Mouse (Mus musculus) erythroblast, adult 5-6 weeks (primary cell): ENCODE measurements around the gene Cyfip2. TPM values are rescaled to one million over a fixed set of nuclear protein-coding genes. Genes with fewer than 3 reads are reported as not detected.
"Not testable (repeated sequence)": the region's sequence is repeated elsewhere in the genome, so short reads cannot be mapped to it uniquely, and the experiment has no call there.

Experiments used
- ATAC-seq: replicated peaks from 2 replicates; pipeline ENCODE4 v1.8.0; 2016; ENCODE audit warnings: moderate number of reproducible peaks, mild to moderate bottlenecking, moderate TSS enrichment, inconsistent platforms; ENCODE audit not compliant: poor library complexity, low FRiP score, severe bottlenecking
- total RNA-seq, 2 experiments: library from RNA; stranded (forward) in 1 of 2; stranded (reverse) in 1 of 2; fragments of 150-400 nt in 1 of 2; fragments of 200-764, 138-1000 nt in 1 of 2; gene quantifications; 2 replicates each; pipeline versions ENCODE4 v1.2.3 to v1.2.4; 2015 to 2017; ENCODE audit warnings: low replicate concordance in 2 of 2

Gene Cyfip2
- total RNA-seq, 2 experiments from 2014 or later, result 19.9 to 60.3 TPM

- no peak for ATAC-seq
Observed at GRCm38 (mm10) chr11:46209884-46210283, 102.8 kb downstream of the Cyfip2 start.

- no peak for ATAC-seq
Observed at GRCm38 (mm10) chr11:46205639-46206409, 106.8 kb downstream of the Cyfip2 start.

- no peak for ATAC-seq
Observed at GRCm38 (mm10) chr11:46204841-46205240, 107.8 kb downstream of the Cyfip2 start.

GRCm38 (mm10) chr11:46202547-46202887 lies 110.1 kb downstream of the Cyfip2 start:
- ATAC-seq, result no peak

- no peak for ATAC-seq
Observed at GRCm38 (mm10) chr11:46201636-46202546, 110.8 kb downstream of the Cyfip2 start.

GRCm38 (mm10) chr11:46200664-46201063 lies 112.0 kb downstream of the Cyfip2 start:
- ATAC-seq, result no peak

- no peak for ATAC-seq
Observed at GRCm38 (mm10) chr11:46194175-46194574, 118.5 kb downstream of the Cyfip2 start.

GRCm38 (mm10) chr11:46188283-46188682 lies 124.4 kb downstream of the Cyfip2 start:
- ATAC-seq, result no peak

- ATAC-seq, result no peak
Observed at GRCm38 (mm10) chr11:46185486-46185885, 127.2 kb downstream of the Cyfip2 start.

- ATAC-seq, result no peak
Observed at GRCm38 (mm10) chr11:46184946-46185345, 127.7 kb downstream of the Cyfip2 start.

- ATAC-seq, result not testable (repeated sequence)
Observed at GRCm38 (mm10) chr11:46182031-46182430, 130.6 kb downstream of the Cyfip2 start.

GRCm38 (mm10) chr11:46177246-46178043 lies 135.2 kb downstream of the Cyfip2 start:
- ATAC-seq, result no peak

GRCm38 (mm10) chr11:46176155-46176554 lies 136.5 kb downstream of the Cyfip2 start:
- ATAC-seq, result no peak

- no peak for ATAC-seq
Observed at GRCm38 (mm10) chr11:46172128-46172527, 140.5 kb downstream of the Cyfip2 start.

GRCm38 (mm10) chr11:46169908-46170307 lies 142.8 kb downstream of the Cyfip2 start:
- no peak for ATAC-seq

GRCm38 (mm10) chr11:46168506-46168905 lies 144.2 kb downstream of the Cyfip2 start:
- no peak for ATAC-seq

GRCm38 (mm10) chr11:46165866-46166585 lies 146.6 kb downstream of the Cyfip2 start, which contains the start of gene Nipal4:
Gene Nipal4 (minus strand): TSS chr11:46166508.
- ATAC-seq, result no peak

- ATAC-seq, result no peak
Observed at GRCm38 (mm10) chr11:46157462-46157861, 155.2 kb downstream of the Cyfip2 start.

- no peak for ATAC-seq
Observed at GRCm38 (mm10) chr11:46156945-46157344, 155.7 kb downstream of the Cyfip2 start.
